In genomic region chr11:106707085-106707484, GRCm38 (mm10) we compare ENCODE assay signal across 15 mouse cellular contexts. TPM values are rescaled to one million over a fixed set of nuclear protein-coding genes. Genes with fewer than 3 reads are reported as not detected.
"Had no signal": no experiment of that assay in that cellular context is flagged by ENCODE, and none has a peak within 500 bp of the region (broad histone marks: within the 10 kb centered on the region; RNA-seq: fewer than 3 reads in every experiment).

No protein-coding gene starts in this region.

- H3K9ac ChIP-seq: limb, embryonic 13.5 days; liver, embryonic 14.5 days; neural tube, embryonic 15.5 days had no signal

- H3K36me3 ChIP-seq: limb, embryonic 13.5 days; midbrain, embryonic 10.5 days; neural tube, embryonic 15.5 days had no signal

- H3K4me2 ChIP-seq: limb, embryonic 13.5 days; neural tube, embryonic 15.5 days had no signal

- H3K4me3 ChIP-seq: layer of hippocampus, adult 2 months; limb, embryonic 13.5 days; midbrain, embryonic 10.5 days; myocyte; neural tube, embryonic 15.5 days had no signal

- H3K27ac ChIP-seq: kidney, postnatal 0 days; layer of hippocampus, adult 2 months; limb, embryonic 13.5 days; liver, embryonic 14.5 days; midbrain, embryonic 10.5 days; neural tube, embryonic 15.5 days had no signal

- DNase-seq: kidney, adult 11 months; kidney, adult 9 months; lung, adult 18-20 months; lung, postnatal 4 days; midbrain, embryonic 14.5 days; right cerebral cortex, adult 18-20 months; right cerebral cortex, postnatal 25 days; thymus, postnatal 25 days had no signal

- H3K9me3 ChIP-seq: limb, embryonic 13.5 days; midbrain, embryonic 10.5 days; neural tube, embryonic 15.5 days had no signal

- H3K27me3 ChIP-seq: limb, embryonic 13.5 days; neural tube, embryonic 15.5 days had no signal

RNA-seq across cellular contexts. Expression of gene Milr1, which starts 43.9 kb away (rescaled TPM):
- total RNA-seq: layer of hippocampus, adult 2 months had no signal
